Mouse (Mus musculus): ENCODE measurements at regions not wholly inside any gene's neighbourhood (a gene's known extent, or its start where the extent isn't known, plus 50 kb on each side); places are given as distances from the start of the nearest gene placed in this dataset.

- Histone ChIP-seq H3K9ac (ENCODE audit: low read length) (no peak overlapping the region), H3K9me3 (ENCODE audit: control insufficient read depth, low read length) (no peaks in the 10 kb centered on the region), H3K27me3 (ENCODE audit: control insufficient read depth, insufficient read depth, low read length) (no peaks in the 10 kb centered on the region), H3K27ac (replicated peaks in 1 of 2; ENCODE audit: control insufficient read depth in 1 of 2, insufficient read depth in 1 of 2, low read depth in 2 of 2, low read length in 2 of 2) (no peak overlapping the region), H3K4me1 (ENCODE audit: control insufficient read depth in 2 of 2, insufficient read depth in 2 of 2, low read length in 2 of 2) (peaks cover 0 to 5% of the 10 kb centered on the region in 2 experiments; a peak in 1 of 4 replicates), H3K36me3 (ENCODE audit: control insufficient read depth, insufficient read depth, low read length) (no peaks in the 10 kb centered on the region), H3K4me2 (ENCODE audit: low read length) (no peak overlapping the region), H3K4me3 (ENCODE audit: control insufficient read depth in 1 of 2, insufficient read depth in 1 of 2, low read depth in 1 of 2, low read length in 2 of 2) (no peak overlapping the region)
- ATAC-seq (ENCODE audit: insufficient number of reproducible peaks, insufficient read depth, low FRiP score, low read depth), result no peak
- 25% methylated on average over 2 of the region's 2 CpGs for WGBS
Measured at GRCm38 (mm10) chr2:123324896-123325295, 559.9 kb downstream of the Sqor start.

DNA sequence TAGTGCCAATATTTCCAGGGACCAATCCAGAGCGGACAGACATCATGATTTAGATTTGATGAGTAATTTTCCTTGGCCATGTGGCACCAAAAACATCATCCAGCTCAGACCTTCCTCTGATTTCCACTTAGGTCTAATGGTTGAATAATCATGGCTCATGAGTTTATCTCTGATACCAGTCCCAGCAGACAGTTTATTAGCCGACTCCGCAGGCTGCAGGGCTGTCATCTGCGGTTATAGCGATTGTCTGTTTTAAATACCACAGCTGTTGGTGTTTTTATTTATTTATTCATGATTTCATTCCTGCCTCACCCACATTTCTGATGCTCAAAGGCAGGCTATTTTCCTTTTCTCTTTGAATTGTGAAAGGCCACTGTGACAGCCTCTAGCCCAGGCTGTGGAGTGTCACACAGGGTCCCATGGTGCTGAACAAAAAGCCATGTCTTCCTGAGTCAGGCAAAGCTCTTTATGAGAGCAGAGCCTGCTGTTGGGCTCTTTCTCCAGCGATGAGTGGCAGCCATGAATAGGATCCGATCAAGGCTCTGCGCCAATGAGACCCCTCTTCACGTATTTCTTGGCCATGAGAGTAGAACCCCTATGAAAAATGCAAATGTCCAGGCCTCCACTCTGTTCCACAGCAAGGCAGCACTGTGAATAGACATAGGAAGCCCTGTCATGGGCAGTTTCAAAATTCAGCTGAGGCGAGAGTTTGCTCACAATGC lies 584.7 kb downstream of the Sqor start:
- Histone ChIP-seq H3K36me3 (ENCODE audit: control insufficient read depth, insufficient read depth, low read length) (no peaks in the 10 kb centered on the region), H3K9me3 (ENCODE audit: control insufficient read depth, low read length) (no peaks in the 10 kb centered on the region), H3K4me1 (ENCODE audit: control insufficient read depth in 2 of 2, insufficient read depth in 2 of 2, low read length in 2 of 2) (no peaks in the 10 kb centered on the region), H3K27me3 (ENCODE audit: control insufficient read depth, insufficient read depth, low read length) (no peaks in the 10 kb centered on the region), H3K9ac (ENCODE audit: low read length) (no peak overlapping the region), H3K27ac (replicated peaks in 1 of 2; ENCODE audit: control insufficient read depth in 1 of 2, insufficient read depth in 1 of 2, low read depth in 2 of 2, low read length in 2 of 2) (no peak overlapping the region), H3K4me3 (ENCODE audit: control insufficient read depth in 1 of 2, insufficient read depth in 1 of 2, low read depth in 1 of 2, low read length in 2 of 2) (no peak overlapping the region), H3K4me2 (ENCODE audit: low read length) (no peak overlapping the region)
- 85% methylated on average over 10 of the region's 10 CpGs for WGBS
- no peak for ATAC-seq (ENCODE audit: insufficient number of reproducible peaks, insufficient read depth, low FRiP score, low read depth)

- H3K27me3 ChIP-seq (ENCODE audit: control insufficient read depth, insufficient read depth, low read length), result no peaks in the 10 kb centered on the region
- H3K4me2 ChIP-seq (ENCODE audit: low read length), result no peak overlapping the region
- H3K36me3 ChIP-seq (ENCODE audit: control insufficient read depth, insufficient read depth, low read length), result no peaks in the 10 kb centered on the region
- ATAC-seq (ENCODE audit: insufficient number of reproducible peaks, insufficient read depth, low FRiP score, low read depth), result no peak
- H3K9ac ChIP-seq (ENCODE audit: low read length), result no peak overlapping the region
- H3K4me3 ChIP-seq (ENCODE audit: control insufficient read depth in 1 of 2, insufficient read depth in 1 of 2, low read depth in 1 of 2, low read length in 2 of 2), result no peak overlapping the region
- no peaks in the 10 kb centered on the region for H3K9me3 ChIP-seq (ENCODE audit: control insufficient read depth, low read length)
- no peak overlapping the region for H3K27ac ChIP-seq (replicated peaks in 1 of 2; ENCODE audit: control insufficient read depth in 1 of 2, insufficient read depth in 1 of 2, low read depth in 2 of 2, low read length in 2 of 2)
- H3K4me1 ChIP-seq (ENCODE audit: control insufficient read depth in 2 of 2, insufficient read depth in 2 of 2, low read length in 2 of 2), result no peaks in the 10 kb centered on the region
Measured at GRCm38 (mm10) chr2:123364204-123364603, 599.2 kb downstream of the Sqor start.

DNA sequence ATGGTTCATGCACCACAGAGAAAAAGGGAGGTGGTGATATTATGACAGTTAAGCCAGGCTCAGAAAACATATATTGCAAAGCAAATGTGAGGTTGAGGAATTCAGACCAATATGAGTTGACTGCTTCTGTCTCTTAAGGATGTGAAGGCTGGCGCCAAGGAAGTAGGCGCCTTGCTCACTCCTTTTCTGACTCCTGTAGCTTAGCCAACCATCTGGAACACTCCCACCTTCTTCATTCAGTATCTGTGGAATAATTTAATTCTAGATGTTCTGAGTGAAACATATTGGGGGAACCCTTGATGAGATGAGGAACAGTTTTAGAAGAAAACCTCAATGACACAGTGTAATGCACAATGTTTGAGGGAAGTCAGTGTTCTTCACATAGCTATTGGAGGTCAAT lies 601.5 kb downstream of the Sqor start:
- no peak overlapping the region for H3K4me2 ChIP-seq (ENCODE audit: low read length)
- H3K9me3 ChIP-seq (ENCODE audit: control insufficient read depth, low read length), result no peaks in the 10 kb centered on the region
- no peak for ATAC-seq (ENCODE audit: insufficient number of reproducible peaks, insufficient read depth, low FRiP score, low read depth)
- 92% methylated on average over 2 of the region's 2 CpGs for WGBS
- H3K9ac ChIP-seq (ENCODE audit: low read length), result no peak overlapping the region
- no peaks in the 10 kb centered on the region for H3K36me3 ChIP-seq (ENCODE audit: control insufficient read depth, insufficient read depth, low read length)
- no peaks in the 10 kb centered on the region for H3K27me3 ChIP-seq (ENCODE audit: control insufficient read depth, insufficient read depth, low read length)
- no peak overlapping the region for H3K4me3 ChIP-seq (ENCODE audit: control insufficient read depth in 1 of 2, insufficient read depth in 1 of 2, low read depth in 1 of 2, low read length in 2 of 2)
- H3K4me1 ChIP-seq (ENCODE audit: control insufficient read depth in 2 of 2, insufficient read depth in 2 of 2, low read length in 2 of 2), result no peaks in the 10 kb centered on the region
- no peak overlapping the region for H3K27ac ChIP-seq (replicated peaks in 1 of 2; ENCODE audit: control insufficient read depth in 1 of 2, insufficient read depth in 1 of 2, low read depth in 2 of 2, low read length in 2 of 2)

GRCm38 (mm10) chr2:123385622-123386418 lies 620.8 kb downstream of the Sqor start:
- H3K4me3 ChIP-seq (ENCODE audit: control insufficient read depth in 1 of 2, insufficient read depth in 1 of 2, low read depth in 1 of 2, low read length in 2 of 2), result no peak overlapping the region
- H3K9ac ChIP-seq (ENCODE audit: low read length), result no peak overlapping the region
- no peak overlapping the region for H3K27ac ChIP-seq (replicated peaks in 1 of 2; ENCODE audit: control insufficient read depth in 1 of 2, insufficient read depth in 1 of 2, low read depth in 2 of 2, low read length in 2 of 2)
- H3K27me3 ChIP-seq (ENCODE audit: control insufficient read depth, insufficient read depth, low read length), result no peaks in the 10 kb centered on the region
- H3K9me3 ChIP-seq (ENCODE audit: control insufficient read depth, low read length), result no peaks in the 10 kb centered on the region
- 68% methylated on average over 6 of the region's 6 CpGs for WGBS
- no peaks in the 10 kb centered on the region for H3K36me3 ChIP-seq (ENCODE audit: control insufficient read depth, insufficient read depth, low read length)
- no peak overlapping the region for H3K4me2 ChIP-seq (ENCODE audit: low read length)
- H3K4me1 ChIP-seq (ENCODE audit: control insufficient read depth in 2 of 2, insufficient read depth in 2 of 2, low read length in 2 of 2), result no peaks in the 10 kb centered on the region
- ATAC-seq (ENCODE audit: insufficient number of reproducible peaks, insufficient read depth, low FRiP score, low read depth), result no peak

- Histone ChIP-seq H3K4me2 (ENCODE audit: low read length) (no peak overlapping the region), H3K27me3 (ENCODE audit: control insufficient read depth, insufficient read depth, low read length) (no peaks in the 10 kb centered on the region), H3K4me3 (ENCODE audit: control insufficient read depth in 1 of 2, insufficient read depth in 1 of 2, low read depth in 1 of 2, low read length in 2 of 2) (no peak overlapping the region), H3K9me3 (ENCODE audit: control insufficient read depth, low read length) (no peaks in the 10 kb centered on the region), H3K4me1 (ENCODE audit: control insufficient read depth in 2 of 2, insufficient read depth in 2 of 2, low read length in 2 of 2) (no peaks in the 10 kb centered on the region), H3K9ac (ENCODE audit: low read length) (no peak overlapping the region), H3K27ac (replicated peaks in 1 of 2; ENCODE audit: control insufficient read depth in 1 of 2, insufficient read depth in 1 of 2, low read depth in 2 of 2, low read length in 2 of 2) (no peak overlapping the region), H3K36me3 (ENCODE audit: control insufficient read depth, insufficient read depth, low read length) (no peaks in the 10 kb centered on the region)
- WGBS, result 58% methylated on average over 7 of the region's 7 CpGs
- ATAC-seq (ENCODE audit: insufficient number of reproducible peaks, insufficient read depth, low FRiP score, low read depth), result no peak
Measured at GRCm38 (mm10) chr2:123386773-123387604, 622.0 kb downstream of the Sqor start.

DNA sequence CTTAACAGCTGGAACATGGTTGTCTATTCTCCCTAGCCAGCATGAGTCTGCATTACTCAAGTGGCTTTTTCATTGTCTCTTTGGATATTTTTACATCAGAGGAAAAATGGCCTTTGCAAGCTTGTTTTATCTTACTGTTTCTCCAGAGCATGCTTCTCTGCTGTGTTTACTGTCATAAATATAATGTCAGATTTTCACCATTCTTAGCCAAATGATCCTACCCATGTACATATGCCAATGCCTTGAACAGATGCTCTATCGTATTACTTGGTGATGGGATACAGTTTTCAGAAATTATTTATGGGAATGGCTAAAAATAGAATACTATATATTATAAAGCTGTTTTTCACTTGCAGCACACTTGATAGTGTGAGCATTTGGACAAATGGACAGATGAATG lies 625.9 kb downstream of the Sqor start:
- Histone ChIP-seq H3K27ac (replicated peaks in 1 of 2; ENCODE audit: control insufficient read depth in 1 of 2, insufficient read depth in 1 of 2, low read depth in 2 of 2, low read length in 2 of 2) (no peak overlapping the region), H3K27me3 (ENCODE audit: control insufficient read depth, insufficient read depth, low read length) (no peaks in the 10 kb centered on the region), H3K4me2 (ENCODE audit: low read length) (no peak overlapping the region), H3K4me1 (ENCODE audit: control insufficient read depth in 2 of 2, insufficient read depth in 2 of 2, low read length in 2 of 2) (no peaks in the 10 kb centered on the region), H3K4me3 (ENCODE audit: control insufficient read depth in 1 of 2, insufficient read depth in 1 of 2, low read depth in 1 of 2, low read length in 2 of 2) (no peak overlapping the region), H3K9me3 (ENCODE audit: control insufficient read depth, low read length) (no peaks in the 10 kb centered on the region), H3K9ac (ENCODE audit: low read length) (no peak overlapping the region), H3K36me3 (ENCODE audit: control insufficient read depth, insufficient read depth, low read length) (no peaks in the 10 kb centered on the region)
- ATAC-seq (ENCODE audit: insufficient number of reproducible peaks, insufficient read depth, low FRiP score, low read depth), result no peak
- WGBS, result 89% methylated on average over 1 of the region's 1 CpGs

Measured in heart, embryonic 14.5 days (tissue).